Mouse (Mus musculus): ENCODE measurements around the gene Kcnc1.

Kcnc1 gene

DNA sequence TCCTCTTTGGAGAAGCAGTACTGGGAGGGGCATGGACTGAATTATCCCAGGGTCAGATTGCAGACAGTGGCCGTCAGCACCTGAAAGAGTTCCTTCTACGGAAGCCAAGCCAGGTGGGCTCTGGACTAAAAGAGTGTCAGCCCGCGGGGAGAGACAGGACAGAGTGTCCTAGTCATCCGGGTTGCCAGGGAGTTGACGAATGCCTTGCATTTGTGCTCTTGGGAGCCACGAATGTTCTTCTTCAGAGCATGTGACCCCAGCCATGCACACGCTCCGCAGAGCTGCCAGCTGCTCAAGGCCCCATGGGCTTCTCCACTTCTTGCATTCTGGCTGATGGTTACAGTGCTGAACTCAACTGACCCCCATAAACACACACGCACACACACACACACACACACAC is 86.8 kb downstream of the Kcnc1 start:
- ChIA-PET POLR2A (no interaction called here), CTCF (interaction anchor here in 1 of 4 experiments (0.5 kb wide), 1 partner anchor 379 kb away, joined by 3 read pairs; no protein-coding TSS in a partner anchor)

DNA sequence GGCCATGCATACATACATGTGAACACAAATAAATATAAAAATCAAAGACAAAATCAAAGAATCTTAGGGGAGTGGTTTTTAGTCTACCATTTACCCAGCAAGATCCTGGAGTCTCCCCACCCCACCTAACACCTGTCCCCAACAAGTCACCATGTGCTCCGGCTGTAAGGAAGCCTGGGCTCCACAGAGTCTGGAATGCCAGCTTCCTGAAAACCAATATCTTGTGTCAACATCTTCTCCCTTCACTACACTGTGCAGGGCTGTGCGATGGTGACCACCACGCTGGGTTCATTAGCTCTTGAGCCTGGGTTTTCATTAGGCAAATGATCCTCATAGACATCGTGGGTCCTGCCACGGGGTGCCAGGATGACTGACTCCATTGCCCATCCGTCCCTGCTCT is 87.9 kb downstream of the Kcnc1 start:
- POLR2A ChIA-PET = no interaction called here

GRCm38 (mm10) chr7:46486761-46487160 is 90.5 kb downstream of the Kcnc1 start:
- POLR2A ChIA-PET = interaction anchor here in 2 of 4 experiments (0.6 to 0.7 kb wide), 2 partner anchors 8 to 146 kb away, joined by 3 to 12 read pairs; no protein-coding TSS in a partner anchor
- CTCF ChIA-PET = interaction anchor here in 1 of 4 experiments (0.7 kb wide), 1 partner anchor 1351 kb away, joined by 10 read pairs; the partner anchor contains the start of genes Flt3l and Gm45713

More for the DNA sequence above, 87.9 kb downstream of the Kcnc1 start:
- CTCF ChIA-PET = no interaction called here

GRCm38 (mm10) chr7:46487354-46487753 is 91.1 kb downstream of the Kcnc1 start:
- ChIA-PET CTCF (interaction anchor here in 2 of 4 experiments (0.6 to 0.7 kb wide), 2 partner anchors 27 to 223 kb away, joined by 5 read pairs; partner anchors contain the start of gene Saal1 (in 1 of the 2)), POLR2A (no interaction called here)
